Mouse (Mus musculus) hindbrain, embryonic 11.5 days (tissue): ENCODE results near the gene Lonp1. TPM values are rescaled to one million over a fixed set of nuclear protein-coding genes. Genes with fewer than 3 reads are reported as not detected.
A peak's percentile ranks its signal among the peaks of the same experiment; 100 is the strongest.

Experiments used
- ATAC-seq: fragments of 200-750 bp; cut with Nextera tagmentation; 2 replicates; pipeline ENCODE4 v1.8.0; 2017; ENCODE audit warnings: mild to moderate bottlenecking, moderate TSS enrichment, moderate library complexity; ENCODE audit not compliant: low FRiP score
- DNase-seq: peaks from one replicate; pipeline ENCODE4 v3.0.0-alpha.2; 2015; ENCODE audit warnings: low spot score
- H3K27ac ChIP-seq: fragments of 300-500 bp; sonication (generic); 2 replicates; pipeline ENCODE4 v1.5.1; 2014; ENCODE audit warnings: mild to moderate bottlenecking, low read depth, low read length
- H3K27me3 ChIP-seq: fragments of 300-500 bp; sonication (generic); 2 replicates; pipeline ENCODE4 v1.6.1; 2014; ENCODE audit warnings: mild to moderate bottlenecking, low read length, moderate library complexity, mixed read lengths; ENCODE audit not compliant: control insufficient read depth, insufficient read depth
- H3K36me3 ChIP-seq: fragments of 300-500 bp; sonication (generic); 2 replicates; pipeline ENCODE4 v1.6.1; 2014; ENCODE audit warnings: mild to moderate bottlenecking, low read length, moderate library complexity, mixed read lengths; ENCODE audit not compliant: control insufficient read depth, insufficient read depth
- H3K4me1 ChIP-seq: fragments of 300-500 bp; sonication (generic); replicated peaks from 2 replicates; pipeline ENCODE4 v1.6.1; 2014; ENCODE audit warnings: low read length, mixed read lengths; ENCODE audit not compliant: control insufficient read depth, insufficient read depth
- H3K4me2 ChIP-seq: fragments of 300-500 bp; sonication (generic); replicated peaks from 2 replicates; pipeline ENCODE4 v1.6.1; 2014; ENCODE audit warnings: mild to moderate bottlenecking, low read depth, low read length
- H3K4me3 ChIP-seq: fragments of 300-500 bp; sonication (generic); 2 replicates; pipeline ENCODE4 v1.5.1; 2014; ENCODE audit warnings: low read depth, low read length
- H3K9ac ChIP-seq: fragments of 300-500 bp; sonication (generic); 2 replicates; pipeline ENCODE4 v1.6.1; 2014; ENCODE audit warnings: low read depth, low read length
- H3K9me3 ChIP-seq: fragments of 300-500 bp; sonication (generic); 2 replicates; pipeline ENCODE4 v1.6.1; 2016; ENCODE audit warnings: low read length; ENCODE audit not compliant: control insufficient read depth
- WGBS: fragments of 180-500 bp; shearing (Covaris S2); extraction: QIAGEN DNeasy Blood & Tissue Kit; methylation state at CpG from one replicate; pipeline ENCODE4 v1.1.7; 2014; 5-methylcytosine and 5-hydroxymethylcytosine counted together
- polyA plus RNA-seq: library from polyadenylated mRNA; unstranded; fragments of >200 nt; fragmentation: Nextera tagmentation; extraction: Ambion mirVana; gene quantifications from 2 replicates; pipeline ENCODE4 v1.2.1, GENCODE M21; 2014

Gene Lonp1
- polyA plus RNA-seq, 1 experiment from 2014 or later, result 43.7 TPM

DNA sequence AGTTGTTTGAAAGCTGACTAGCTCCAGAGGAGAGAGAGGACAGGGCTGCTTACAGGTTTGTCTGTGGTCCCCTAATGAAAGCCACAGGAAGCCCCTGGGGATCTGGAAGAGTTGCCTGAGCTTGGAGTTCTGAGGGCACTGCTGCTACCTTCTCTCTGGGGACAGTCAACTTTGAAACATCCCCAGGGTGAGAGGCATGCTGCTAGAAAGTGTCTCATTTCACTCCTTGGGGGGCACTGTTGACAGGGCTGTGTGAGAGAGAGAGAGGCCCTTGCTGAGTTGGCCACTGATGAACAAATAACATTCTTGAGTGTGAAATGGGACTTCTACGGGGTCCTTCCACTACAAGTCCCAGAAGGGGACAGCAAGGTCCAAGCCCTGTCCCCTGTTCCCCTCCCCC is 38.9 kb downstream of the Lonp1 start:
- DNase-seq (no peak), ATAC-seq (no peak)
- Histone ChIP-seq H3K4me3 (peak overlapping the region; percentile 14; the same call in 1 of the 2 replicates), H3K4me2 (no peak overlapping the region), H3K27ac (no peak overlapping the region), H3K4me1 (peaks cover 16% of the 10 kb centered on the region), H3K9ac (no peak overlapping the region), H3K27me3 (no peaks in the 10 kb centered on the region), H3K36me3 (peaks cover 28% of the 10 kb centered on the region), H3K9me3 (no peaks in the 10 kb centered on the region)
- WGBS, result 95% methylated on average over 1 of the region's 1 CpGs

DNA sequence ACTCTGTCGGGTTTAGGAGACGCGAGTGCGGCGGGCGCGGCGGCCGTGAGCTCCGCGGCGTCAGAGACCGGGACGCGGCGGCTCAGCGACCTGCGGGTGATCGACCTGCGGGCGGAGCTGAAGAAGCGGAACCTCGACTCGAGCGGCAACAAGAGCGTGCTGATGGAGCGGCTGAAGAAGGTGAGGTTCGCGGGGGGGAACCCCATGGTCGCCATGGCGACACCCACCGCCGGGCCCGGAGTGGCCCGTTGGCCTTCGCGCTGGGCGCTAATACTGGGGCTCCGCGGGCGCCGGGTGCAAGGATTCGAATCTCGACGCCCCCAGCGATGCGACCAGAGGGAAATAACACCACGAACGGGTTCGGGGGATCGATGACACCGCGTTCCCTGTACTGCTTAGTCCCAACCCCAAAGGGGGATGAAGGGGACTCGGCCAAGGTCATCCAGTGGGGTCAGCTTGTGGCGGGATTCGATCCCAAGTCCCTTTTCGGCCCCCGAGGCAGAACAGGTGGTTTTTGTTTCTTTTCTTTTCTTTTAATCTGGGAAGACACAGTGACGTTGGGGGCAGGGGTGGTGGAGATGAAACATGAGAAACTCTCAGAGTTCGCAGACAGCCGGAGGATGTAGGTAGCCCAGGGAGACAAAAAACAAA is 41.4 kb downstream of the Lonp1 start:
- peak overlapping the region; percentile 91 for H3K9ac ChIP-seq
- peak overlapping the region; percentile 69 for H3K4me2 ChIP-seq
- peak overlapping the region; percentile 94 for H3K27ac ChIP-seq
- DNase-seq, result peak; percentile 68
- H3K4me1 ChIP-seq, result peaks cover 16% of the 10 kb centered on the region
- H3K27me3 ChIP-seq, result no peaks in the 10 kb centered on the region
- peaks cover 27% of the 10 kb centered on the region for H3K36me3 ChIP-seq
- H3K9me3 ChIP-seq, result no peaks in the 10 kb centered on the region
- peak; percentile 44 for ATAC-seq
- under 1% methylated on average over 61 of the region's 61 CpGs for WGBS
- peak overlapping the region; percentile 92 for H3K4me3 ChIP-seq

GRCm38 (mm10) chr17:56584257-56585130 is 42.2 kb downstream of the Lonp1 start, which contains the start of the genes Safb2 and Safb:
Gene Safb2 (minus strand): TSS chr17:56584585.
Gene Safb (plus strand): TSS chr17:56584825.
- Histone ChIP-seq H3K9me3 (no peaks in the 10 kb centered on the region), H3K27ac (peak within 1 kb of the TSS; percentile 94), H3K27me3 (no peaks in the 10 kb centered on the region), H3K4me1 (peaks cover 16% of the 10 kb centered on the region), H3K4me3 (peak within 1 kb of the TSS; percentile 92), H3K9ac (peak within 1 kb of the TSS; percentile 91), H3K36me3 (peaks cover 25% of the 10 kb centered on the region), H3K4me2 (peak within 1 kb of the TSS; percentile 69)
- peak; percentile 99 for DNase-seq
- ATAC-seq, result peak; percentile 96
- under 1% methylated on average over 86 of the region's 101 CpGs for WGBS

- peaks cover 16% of the 10 kb centered on the region for H3K4me1 ChIP-seq
- H3K9ac ChIP-seq, result peak overlapping the region; percentile 82
- H3K4me2 ChIP-seq, result peak overlapping the region; percentile 51
- no peaks in the 10 kb centered on the region for H3K27me3 ChIP-seq
- no peak for DNase-seq
- no peaks in the 10 kb centered on the region for H3K9me3 ChIP-seq
- WGBS, result 4% methylated on average over 31 of the region's 33 CpGs
- ATAC-seq, result no peak
- peak overlapping the region; percentile 92 for H3K4me3 ChIP-seq
- peak overlapping the region; percentile 88 for H3K27ac ChIP-seq
- peaks cover 23% of the 10 kb centered on the region for H3K36me3 ChIP-seq
These were observed 43.0 kb downstream of the Lonp1 start for GRCm38 (mm10) chr17:56583611-56584256.

- Histone ChIP-seq H3K9me3 (no peaks in the 10 kb centered on the region), H3K36me3 (peaks cover 25% of the 10 kb centered on the region), H3K27ac (no peak overlapping the region), H3K4me3 (peak overlapping the region; percentile 92), H3K4me1 (peaks cover 16% of the 10 kb centered on the region), H3K27me3 (no peaks in the 10 kb centered on the region), H3K9ac (peak overlapping the region; percentile 82; the same call in 1 of the 2 replicates), H3K4me2 (peak overlapping the region; percentile 51)
- ATAC-seq, result no peak
- WGBS, result 87% methylated on average over 1 of the region's 1 CpGs
- DNase-seq, result no peak
These were observed 43.6 kb downstream of the Lonp1 start for GRCm38 (mm10) chr17:56583071-56583470.

GRCm38 (mm10) chr17:56572939-56573338 is 53.7 kb downstream of the Lonp1 start:
- H3K4me1 ChIP-seq, result no peaks in the 10 kb centered on the region
- H3K36me3 ChIP-seq, result peaks cover 46% of the 10 kb centered on the region
- H3K4me2 ChIP-seq, result no peak overlapping the region
- H3K9me3 ChIP-seq, result no peaks in the 10 kb centered on the region
- no peak for DNase-seq
- no peak for ATAC-seq
- H3K27ac ChIP-seq, result no peak overlapping the region
- no peaks in the 10 kb centered on the region for H3K27me3 ChIP-seq
- 96% methylated on average over 3 of the region's 3 CpGs for WGBS
- no peak overlapping the region for H3K4me3 ChIP-seq
- no peak overlapping the region for H3K9ac ChIP-seq

- ATAC-seq (no peak), DNase-seq (no peak)
- Histone ChIP-seq H3K9me3 (no peaks in the 10 kb centered on the region), H3K9ac (no peak overlapping the region), H3K4me1 (no peaks in the 10 kb centered on the region), H3K27ac (no peak overlapping the region), H3K36me3 (peaks cover 49% of the 10 kb centered on the region), H3K4me3 (no peak overlapping the region), H3K27me3 (no peaks in the 10 kb centered on the region), H3K4me2 (no peak overlapping the region)
- 88% methylated on average over 1 of the region's 1 CpGs for WGBS
These were observed 54.5 kb downstream of the Lonp1 start for GRCm38 (mm10) chr17:56572154-56572553.

DNA sequence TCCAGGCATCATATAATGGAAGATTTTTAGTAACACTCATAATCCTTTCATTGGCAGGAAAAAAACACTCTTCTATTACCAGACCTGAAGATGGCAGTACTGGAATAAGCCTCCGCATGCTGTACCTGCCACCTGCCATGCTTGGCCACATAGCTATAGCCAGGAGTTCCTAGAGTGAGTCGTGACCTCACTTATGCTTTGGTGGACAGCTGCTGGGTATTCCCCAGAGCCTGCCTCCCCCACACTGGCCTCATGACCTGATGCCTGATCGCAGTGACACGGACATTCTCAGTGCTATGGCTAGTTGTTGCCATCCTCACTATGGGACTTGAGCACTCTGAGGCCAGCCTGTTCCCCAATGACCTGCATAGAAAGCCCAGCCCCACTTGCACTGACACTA is 56.4 kb downstream of the Lonp1 start:
- WGBS, result 92% methylated on average over 4 of the region's 4 CpGs
- no peak for ATAC-seq
- peaks cover 56% of the 10 kb centered on the region for H3K36me3 ChIP-seq

More for the DNA sequence above, 56.4 kb downstream of the Lonp1 start:
- H3K27ac ChIP-seq, result no peak overlapping the region
- no peak overlapping the region for H3K4me2 ChIP-seq
- no peak for DNase-seq
- no peaks in the 10 kb centered on the region for H3K27me3 ChIP-seq
- H3K9ac ChIP-seq, result no peak overlapping the region
- H3K9me3 ChIP-seq, result no peaks in the 10 kb centered on the region
- H3K4me1 ChIP-seq, result no peaks in the 10 kb centered on the region
- no peak overlapping the region for H3K4me3 ChIP-seq
